Mouse (Mus musculus) CH12.LX (cell line): Measurements from ENCODE around the gene Myog. TPM values are rescaled to one million over a fixed set of nuclear protein-coding genes. Genes with fewer than 3 reads are reported as not detected.

Experiments
- DNase-seq: peaks from one replicate; pipeline ENCODE4 v3.0.0-alpha.2; 2013; ENCODE audit errors: extremely low read depth
- H3K27ac ChIP-seq: 2 replicates; pipeline ENCODE4 v1.5.1; 2012; ENCODE audit warnings: low read depth, mild to moderate bottlenecking, control low read depth, moderate library complexity; ENCODE audit not compliant: insufficient read depth
- H3K27me3 ChIP-seq: replicated peaks from 2 replicates; pipeline ENCODE3; 2012; ENCODE audit warnings: inconsistent platforms
- H3K36me3 ChIP-seq, 2 experiments: replicated peaks in 1 of 2; 2 replicates each; pipeline versions ENCODE3 to v1.6.1; 2012; ENCODE audit warnings: inconsistent platforms in 1 of 2, low read length in 1 of 2, mild to moderate bottlenecking in 1 of 2, mixed read lengths in 1 of 2, moderate library complexity in 1 of 2; ENCODE audit not compliant: control insufficient read depth in 1 of 2, insufficient read depth in 1 of 2
- H3K4me1 ChIP-seq, 2 experiments: 2 replicates each; pipeline ENCODE4 v1.6.1; 2012; ENCODE audit warnings: inconsistent platforms in 1 of 2, moderate library complexity in 1 of 2; ENCODE audit not compliant: insufficient read depth in 2 of 2, control insufficient read depth in 1 of 2
- H3K4me2 ChIP-seq: 2 replicates; pipeline ENCODE4 v1.6.1; 2012; ENCODE audit warnings: low read depth, mild to moderate bottlenecking, control low read depth; ENCODE audit not compliant: poor library complexity, insufficient read depth, severe bottlenecking
- H3K4me3 ChIP-seq, 3 experiments: fragments of 150-350 bp in 1 of 3; sonication (generic) in 1 of 3; replicated peaks in 1 of 3; 2 replicates each; pipeline versions ENCODE3 to v1.5.1; 2011 to 2012; ENCODE audit warnings: low read depth in 2 of 3, low read length in 2 of 3, mild to moderate bottlenecking in 2 of 3, moderate library complexity in 2 of 3, control low read depth in 1 of 3, improper control_type of control experiment in 1 of 3, inconsistent platforms in 1 of 3, mixed read lengths in 1 of 3; ENCODE audit not compliant: poor library complexity in 1 of 3
- H3K79me2 ChIP-seq: replicated peaks from 2 replicates; pipeline ENCODE4 v1.6.1; 2012; ENCODE audit warnings: mild to moderate bottlenecking, moderate library complexity; ENCODE audit not compliant: control insufficient read depth, poor library complexity, insufficient read depth, severe bottlenecking; ENCODE audit errors: extremely low read depth
- H3K9ac ChIP-seq: 2 replicates; pipeline ENCODE4 v1.6.1; 2012; ENCODE audit warnings: low read depth, mild to moderate bottlenecking, control low read depth, moderate library complexity; ENCODE audit not compliant: insufficient read depth
- H3K9me3 ChIP-seq: replicated peaks from 2 replicates; pipeline ENCODE3; 2012; ENCODE audit warnings: low read length, inconsistent platforms, mixed read lengths
- CTCF ChIP-seq, 2 experiments: IDR thresholded peaks in 1 of 2; conservative IDR thresholded peaks in 1 of 2; 2 replicates each; pipeline ENCODE4 v1.5.1; 2011 to 2012; ENCODE audit warnings: low read depth in 2 of 2, low read length in 2 of 2, improper control_type of control experiment in 1 of 2, inconsistent platforms in 1 of 2, mild to moderate bottlenecking in 1 of 2, moderate library complexity in 1 of 2
- E2F4 ChIP-seq: IDR thresholded peaks from 2 replicates; pipeline ENCODE4 v1.6.1; 2011; ENCODE audit warnings: low read depth, low read length, improper control_type of control experiment; ENCODE audit not compliant: insufficient replicate concordance
- GABPA ChIP-seq: IDR thresholded peaks from 2 replicates; pipeline ENCODE4 v1.6.1; 2012; ENCODE audit warnings: low read depth, low read length, improper control_type of control experiment, inconsistent platforms; ENCODE audit not compliant: insufficient replicate concordance
- HCFC1 ChIP-seq: IDR thresholded peaks from 2 replicates; pipeline ENCODE4 v1.6.1; 2012; ENCODE audit warnings: low read depth, mild to moderate bottlenecking, inconsistent platforms, low read length, improper control_type of control experiment
- IRF4 ChIP-seq: IDR thresholded peaks from 2 replicates; pipeline ENCODE4 v1.6.1; 2014; ENCODE audit warnings: low read depth, mild to moderate bottlenecking, inconsistent platforms, low read length, improper control_type of control experiment
- JUND ChIP-seq: conservative IDR thresholded peaks from 2 replicates; pipeline ENCODE4 v1.6.1; 2011; ENCODE audit warnings: low read depth, low read length, improper control_type of control experiment
- KAT2A ChIP-seq: IDR thresholded peaks from 2 replicates; pipeline ENCODE4 v1.6.1; 2012; ENCODE audit warnings: low read length, improper control_type of control experiment, inconsistent platforms; ENCODE audit not compliant: insufficient replicate concordance
- MAZ ChIP-seq: IDR thresholded peaks from 2 replicates; pipeline ENCODE4 v1.6.1; 2012; ENCODE audit warnings: low read depth, mild to moderate bottlenecking, inconsistent platforms, low read length, improper control_type of control experiment, moderate library complexity
- NELFE ChIP-seq: IDR thresholded peaks from 2 replicates; pipeline ENCODE4 v1.6.1; 2011; ENCODE audit warnings: low read depth, low read length, improper control_type of control experiment
- NRF1 ChIP-seq: IDR thresholded peaks from 2 replicates; pipeline ENCODE4 v1.6.1; 2014; ENCODE audit warnings: low read depth, mild to moderate bottlenecking, inconsistent platforms, low read length, improper control_type of control experiment, moderate library complexity
- POLR2AphosphoS2 ChIP-seq: IDR thresholded peaks from 2 replicates; pipeline ENCODE4 v1.6.1; 2011; ENCODE audit warnings: low read depth, low read length, improper control_type of control experiment
- RAD21 ChIP-seq: IDR thresholded peaks from 2 replicates; pipeline ENCODE4 v1.6.1; 2011; ENCODE audit warnings: low read depth, mild to moderate bottlenecking, low read length, improper control_type of control experiment, moderate library complexity
- SMC3 ChIP-seq: IDR thresholded peaks from 2 replicates; pipeline ENCODE4 v1.6.1; 2011; ENCODE audit warnings: low read depth, low read length, improper control_type of control experiment
- UBTF ChIP-seq: IDR thresholded peaks from 2 replicates; pipeline ENCODE4 v1.6.1; 2012; ENCODE audit warnings: low read depth, mild to moderate bottlenecking, inconsistent platforms, low read length, improper control_type of control experiment, moderate library complexity
- USF2 ChIP-seq: conservative IDR thresholded peaks from 2 replicates; pipeline ENCODE4 v1.6.1; 2011; ENCODE audit warnings: low read depth, low read length, improper control_type of control experiment
- ZKSCAN1 ChIP-seq: IDR thresholded peaks from 2 replicates; pipeline ENCODE4 v1.6.1; 2012; ENCODE audit warnings: low read depth, inconsistent platforms, low read length, improper control_type of control experiment, borderline replicate concordance
- ZMIZ1 ChIP-seq: IDR thresholded peaks from 2 replicates; pipeline ENCODE4 v1.6.1; 2012; ENCODE audit warnings: low read depth, mild to moderate bottlenecking, inconsistent platforms, low read length, improper control_type of control experiment
- ZNF384 ChIP-seq: IDR thresholded peaks from 2 replicates; pipeline ENCODE4 v1.6.1; 2012; ENCODE audit warnings: low read depth, low read length, improper control_type of control experiment, inconsistent platforms
- dilution Hi-C: fragments of 300-500 bp; cut with MboI; formaldehyde crosslinking; loops from 2 replicates; pipeline ENCODE4 v1.14.3; 2020; ENCODE audit warnings: low sequenced_read_pairs; ENCODE audit not compliant: extremely low pct_unique_long_range_greater_than_20kb, extremely low pct_ligation_motif_present
- in situ Hi-C: fragments of 300-500 bp; cut with MboI; formaldehyde crosslinking; loops from 3 replicates; pipeline ENCODE4 v1.14.3; 2019; ENCODE audit warnings: low sequenced_read_pairs, low pct_ligation_motif_present, low pct_unique_long_range_greater_than_20kb, mixed read lengths
- polyA plus RNA-seq: library from polyadenylated mRNA; unstranded; fragments of >175 nt; gene quantifications from 2 replicates; pipeline ENCODE4 v1.2.1, GENCODE M21; 2012; ENCODE audit warnings: low read depth; ENCODE audit not compliant: insufficient read length
- total RNA-seq, 2 experiments: library from RNA; depleted of rRNA; stranded (reverse); fragments of 300-350 nt in 1 of 2; fragments of >200 nt in 1 of 2; gene quantifications; 2 replicates each; pipeline ENCODE4 v1.2.3; 2012 to 2014

Myog gene
- total and polyA plus RNA-seq, 3 experiments: not detected

DNA sequence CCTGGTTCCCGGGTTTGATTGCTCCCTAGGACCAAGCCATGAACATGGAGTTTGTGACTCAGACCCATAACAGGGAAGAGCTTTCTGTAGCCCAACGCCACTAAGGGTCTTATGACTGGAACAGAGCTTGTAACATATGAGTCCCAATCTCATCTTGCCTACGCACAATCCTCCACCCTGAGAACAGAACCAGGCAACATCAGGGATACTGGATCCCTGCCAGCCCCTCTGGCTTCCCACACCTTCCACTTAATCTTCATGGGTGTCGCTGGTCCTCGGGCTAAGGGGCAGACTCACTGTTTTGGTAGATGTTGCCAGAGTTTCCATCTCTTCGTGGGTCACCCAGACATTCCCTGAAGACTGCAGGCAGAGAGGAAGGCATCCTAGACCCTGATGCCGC is 22.0 kb downstream of the Myog start:
- peaks cover 0 to 16% of the 10 kb centered on the region in 2 experiments; a peak in 2 of 4 replicates for H3K4me1 ChIP-seq
- no peaks in the 10 kb centered on the region for H3K9me3 ChIP-seq
- no peak overlapping the region for H3K27ac ChIP-seq
- TF ChIP-seq RAD21 (no peak), HCFC1 (no peak), UBTF (no peak), NRF1 (no peak), NELFE (no peak), SMC3 (no peak), USF2 (no peak), KAT2A (no peak), POLR2AphosphoS2 (no peak), IRF4 (no peak), JUND (no peak), ZNF384 (no peak), GABPA (no peak)
- DNase-seq: no peak
- H3K4me3 ChIP-seq: no peak overlapping the region
- in situ Hi-C loops: loop anchor here (25.0 kb wide), 1 partner anchor 399 kb away; the partner anchor contains the start of genes Optc and Prelp
- no peak overlapping the region for H3K9ac ChIP-seq
- H3K4me2 ChIP-seq: no peak overlapping the region
- peaks cover 0 to 3% of the 10 kb centered on the region in 2 experiments for H3K36me3 ChIP-seq
- dilution Hi-C loops: no loop called here
- H3K27me3 ChIP-seq: no peaks in the 10 kb centered on the region
- no peaks in the 10 kb centered on the region for H3K79me2 ChIP-seq

GRCm38 (mm10) chr1:134315181-134315580 is 25.4 kb downstream of the Myog start:
- TF ChIP-seq CTCF (conservative IDR thresholded peaks at IDR 0.05 in 1 of 2, IDR thresholded peaks at IDR 0.05 in 1 of 2; ENCODE audit: low read depth in 2 of 2, low read length in 2 of 2) (no peak), ZKSCAN1 (no peak), ZMIZ1 (no peak), MAZ (no peak), E2F4 (no peak)
- Histone ChIP-seq H3K9me3 (no peaks in the 10 kb centered on the region), H3K9ac (no peak overlapping the region), H3K36me3 (peaks cover 0 to 3% of the 10 kb centered on the region in 2 experiments), H3K27me3 (no peaks in the 10 kb centered on the region), H3K4me1 (peaks cover 0 to 12% of the 10 kb centered on the region in 2 experiments; a peak in 1 of 4 replicates), H3K79me2 (no peaks in the 10 kb centered on the region), H3K4me2 (no peak overlapping the region), H3K4me3 (no peak overlapping the region), H3K27ac (no peak overlapping the region)
- no peak for DNase-seq
- in situ Hi-C loops: loop anchor here (25.0 kb wide), 1 partner anchor 403 kb away; the partner anchor contains the start of genes Optc and Prelp
- dilution Hi-C loops: no loop called here
